Mouse (Mus musculus): ENCODE measurements around the gene Mus81. TPM values are rescaled to one million over a fixed set of nuclear protein-coding genes. Genes with fewer than 3 reads are reported as not detected.

The Mus81 gene
- polyA plus RNA-seq, 1 experiment from 2014 or later, result 44.1 TPM

DNA sequence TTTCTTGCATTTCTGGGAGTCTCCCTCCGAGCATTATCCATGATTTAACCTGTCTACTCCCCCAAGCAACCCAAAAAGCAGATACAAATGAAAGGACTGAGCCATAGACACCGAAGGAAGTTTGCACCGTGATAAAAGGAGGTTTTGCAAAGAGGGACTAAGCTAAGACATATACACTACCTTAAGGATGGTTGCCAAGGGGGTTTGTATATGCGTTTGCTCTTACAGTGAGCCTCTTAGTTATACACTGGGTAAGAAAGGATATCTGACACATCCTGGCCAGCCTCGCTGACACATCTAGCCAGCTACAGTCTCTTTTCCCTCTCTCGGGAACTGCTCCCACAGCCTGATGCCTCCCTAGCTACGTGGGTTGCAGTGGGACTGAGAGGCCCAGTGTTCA is 54.3 kb downstream of the Mus81 start:
- WGBS, result 65% methylated on average over 7 of the region's 7 CpGs
- ATAC-seq (ENCODE audit: insufficient number of reproducible peaks, low FRiP score, low TSS enrichment, low read depth), result no peak
- Histone ChIP-seq H3K27ac (replicated peaks) (peak overlapping the region; percentile 82), H3K27me3 (no peaks in the 10 kb centered on the region), H3K9ac (no peak overlapping the region), H3K9me3 (replicated peaks) (no peaks in the 10 kb centered on the region), H3K4me2 (replicated peaks) (peak overlapping the region; percentile 61), H3K4me1 (peaks cover 18% of the 10 kb centered on the region), H3K36me3 (no peaks in the 10 kb centered on the region), H3K4me3 (replicated peaks) (peak overlapping the region; percentile 34; the same call in 1 of the 2 replicates)

DNA sequence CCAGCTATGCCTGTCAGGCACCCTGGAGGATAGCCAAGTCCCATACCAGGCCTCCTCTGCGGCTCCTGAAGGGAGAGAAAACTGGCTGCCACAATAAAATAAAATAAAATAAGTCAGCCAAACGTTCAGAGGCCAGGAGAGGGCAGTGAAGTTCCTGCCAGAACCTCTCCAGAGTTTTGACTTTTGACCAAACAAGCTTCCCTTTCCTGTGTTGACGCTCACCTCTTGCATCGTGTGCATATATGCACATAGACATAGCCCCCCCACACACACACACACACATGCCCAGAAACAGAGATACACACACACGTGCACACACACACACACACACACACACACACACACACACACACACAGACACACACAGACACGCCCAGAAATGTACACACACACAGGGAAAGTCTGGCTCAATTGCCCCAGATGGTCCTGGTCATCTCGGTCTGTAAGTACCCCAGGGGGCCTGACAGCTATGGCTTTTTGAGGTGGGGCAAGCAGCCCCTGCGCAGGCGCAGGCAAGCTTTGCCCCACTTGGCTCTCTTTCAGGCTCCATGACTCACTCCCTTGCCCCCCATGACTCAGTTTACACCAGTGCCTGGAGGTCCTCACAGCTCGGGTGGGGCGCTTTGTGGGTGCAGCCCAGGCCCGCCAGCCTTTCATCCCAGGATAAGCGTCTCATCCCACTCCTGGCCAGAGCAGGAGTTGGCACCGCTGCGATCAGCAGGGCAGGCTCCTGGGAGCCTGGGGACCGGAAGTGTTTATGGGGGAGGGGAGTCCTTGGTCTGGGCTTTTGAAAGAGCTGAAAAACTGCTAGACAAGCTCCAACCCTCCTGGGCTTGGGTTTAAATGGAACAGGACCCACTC is 55.0 kb downstream of the Mus81 start:
- no peak overlapping the region for H3K9ac ChIP-seq
- no peaks in the 10 kb centered on the region for H3K27me3 ChIP-seq
- 4% methylated on average over 16 of the region's 16 CpGs for WGBS
- peak; percentile 51; the same call in 1 of the 2 replicates for ATAC-seq (ENCODE audit: insufficient number of reproducible peaks, low FRiP score, low TSS enrichment, low read depth)
- H3K9me3 ChIP-seq (replicated peaks), result no peaks in the 10 kb centered on the region
- H3K4me3 ChIP-seq (replicated peaks), result peak overlapping the region; percentile 34
- no peaks in the 10 kb centered on the region for H3K36me3 ChIP-seq
- peaks cover 18% of the 10 kb centered on the region for H3K4me1 ChIP-seq
- H3K4me2 ChIP-seq (replicated peaks), result peak overlapping the region; percentile 61
- peak overlapping the region; percentile 82 for H3K27ac ChIP-seq (replicated peaks)

Other genes starting within 250 kb of the Mus81 start
- gene Pacs1, start 215.3 kb downstream of the Mus81 start, polyA plus RNA-seq (2015; fragmentation: Nextera tagmentation; extraction: Ambion mirVana), result 25.1 and 30.6 TPM in 2 replicates
- gene Sf3b2, start 192.9 kb downstream of the Mus81 start, polyA plus RNA-seq (2015; fragmentation: Nextera tagmentation; extraction: Ambion mirVana), result 335 and 338 TPM in 2 replicates
- 4.2 and 5.8 TPM in 2 replicates for gene Gal3st3, start 190.1 kb downstream of the Mus81 start, polyA plus RNA-seq (2015; fragmentation: Nextera tagmentation; extraction: Ambion mirVana)
- not detected in 2 replicates for gene Catsper1, start 152.7 kb downstream of the Mus81 start, polyA plus RNA-seq (2015; fragmentation: Nextera tagmentation; extraction: Ambion mirVana)
- gene Cst6, start 138.8 kb downstream of the Mus81 start, polyA plus RNA-seq (2015; fragmentation: Nextera tagmentation; extraction: Ambion mirVana), result 67.9 and 76.8 TPM in 2 replicates
- 48.6 and 55.1 TPM in 2 replicates for gene Eif1ad, start 121.7 kb downstream of the Mus81 start, polyA plus RNA-seq (2015; fragmentation: Nextera tagmentation; extraction: Ambion mirVana)
- 399 and 402 TPM in 2 replicates for gene Banf1, start 121.2 kb downstream of the Mus81 start, polyA plus RNA-seq (2015; fragmentation: Nextera tagmentation; extraction: Ambion mirVana)
- 81.5 and 83.5 TPM in 2 replicates for gene Sart1, start 99.7 kb downstream of the Mus81 start, polyA plus RNA-seq (2015; fragmentation: Nextera tagmentation; extraction: Ambion mirVana)
- gene Tsga10ip, start 85.9 kb downstream of the Mus81 start, polyA plus RNA-seq (2015; fragmentation: Nextera tagmentation; extraction: Ambion mirVana), result 0.72 and 1.1 TPM in 2 replicates
- 267 and 280 TPM in 2 replicates for gene Drap1, start 63.4 kb downstream of the Mus81 start, polyA plus RNA-seq (2015; fragmentation: Nextera tagmentation; extraction: Ambion mirVana)
- gene AI837181, start 63.3 kb downstream of the Mus81 start, polyA plus RNA-seq (2015; fragmentation: Nextera tagmentation; extraction: Ambion mirVana), result 67.4 and 72.3 TPM in 2 replicates
- gene Fosl1, start 40.9 kb downstream of the Mus81 start, polyA plus RNA-seq (2015; fragmentation: Nextera tagmentation; extraction: Ambion mirVana), result not detected in 2 replicates
- 8.0 and 8.9 TPM in 2 replicates for gene Ccdc85b, start 30.5 kb downstream of the Mus81 start, polyA plus RNA-seq (2015; fragmentation: Nextera tagmentation; extraction: Ambion mirVana)
- 114 and 125 TPM in 2 replicates for gene Fibp, start 27.8 kb downstream of the Mus81 start, polyA plus RNA-seq (2015; fragmentation: Nextera tagmentation; extraction: Ambion mirVana)
- gene Ctsw, start 19.9 kb downstream of the Mus81 start, polyA plus RNA-seq (2015; fragmentation: Nextera tagmentation; extraction: Ambion mirVana), result 1.4 and 2.8 TPM in 2 replicates
- gene Efemp2, start 14.4 kb downstream of the Mus81 start, polyA plus RNA-seq (2015; fragmentation: Nextera tagmentation; extraction: Ambion mirVana), result 219 and 226 TPM in 2 replicates
- gene Cfl1, start 2.1 kb upstream of the Mus81 start, polyA plus RNA-seq (2015; fragmentation: Nextera tagmentation; extraction: Ambion mirVana), result 2,278 and 2,311 TPM in 2 replicates
- gene 1700020D05Rik, start 15.4 kb upstream of the Mus81 start, polyA plus RNA-seq (2015; fragmentation: Nextera tagmentation; extraction: Ambion mirVana), result 0.16 TPM in 1 of 2 replicates, not detected in the other
- gene Snx32, start 22.1 kb upstream of the Mus81 start, polyA plus RNA-seq (2015; fragmentation: Nextera tagmentation; extraction: Ambion mirVana), result 10.7 and 11.7 TPM in 2 replicates
- 22.1 and 23.3 TPM in 2 replicates for gene Ovol1, start 72.2 kb upstream of the Mus81 start, polyA plus RNA-seq (2015; fragmentation: Nextera tagmentation; extraction: Ambion mirVana)
- 5.2 and 5.7 TPM in 2 replicates for gene Ap5b1, start 79.6 kb upstream of the Mus81 start, polyA plus RNA-seq (2015; fragmentation: Nextera tagmentation; extraction: Ambion mirVana)
- 122 and 126 TPM in 2 replicates for gene Rnaseh2c, start 113.5 kb upstream of the Mus81 start, polyA plus RNA-seq (2015; fragmentation: Nextera tagmentation; extraction: Ambion mirVana)
- 49.4 and 52.3 TPM in 2 replicates for gene Kat5, start 121.8 kb upstream of the Mus81 start, polyA plus RNA-seq (2015; fragmentation: Nextera tagmentation; extraction: Ambion mirVana)
- 61.4 and 62.4 TPM in 2 replicates for gene Rela, start 149.1 kb upstream of the Mus81 start, polyA plus RNA-seq (2015; fragmentation: Nextera tagmentation; extraction: Ambion mirVana)
- gene Sipa1, start 175.3 kb upstream of the Mus81 start, polyA plus RNA-seq (2015; fragmentation: Nextera tagmentation; extraction: Ambion mirVana), result 29.4 and 30.4 TPM in 2 replicates
- 27.1 and 30.0 TPM in 2 replicates for gene Map3k11, start 200.3 kb upstream of the Mus81 start, polyA plus RNA-seq (2015; fragmentation: Nextera tagmentation; extraction: Ambion mirVana)
- gene Pcnx3, start 200.5 kb upstream of the Mus81 start, polyA plus RNA-seq (2015; fragmentation: Nextera tagmentation; extraction: Ambion mirVana), result 24.6 and 26.6 TPM in 2 replicates
- 3.8 TPM in 2 replicates for gene Kcnk7, start 216.0 kb upstream of the Mus81 start, polyA plus RNA-seq (2015; fragmentation: Nextera tagmentation; extraction: Ambion mirVana)
- gene Ehbp1l1, start 237.9 kb upstream of the Mus81 start, polyA plus RNA-seq (2015; fragmentation: Nextera tagmentation; extraction: Ambion mirVana), result 32.4 and 35.9 TPM in 2 replicates
- gene Fam89b, start 241.3 kb upstream of the Mus81 start, polyA plus RNA-seq (2015; fragmentation: Nextera tagmentation; extraction: Ambion mirVana), result 110 and 111 TPM in 2 replicates

All from embryonic facial prominence, embryonic 15.5 days (tissue).